Mouse (Mus musculus) gastrocnemius, postnatal 10 days (tissue): ENCODE measurements at regions not wholly inside any gene's neighbourhood (a gene's known extent, or its start where the extent isn't known, plus 50 kb on each side); places are given as distances from the start of the nearest gene placed in this dataset.

ENCODE experiments used
- DNase-seq: peaks from one replicate; pipeline ENCODE4 v3.0.0; 2021; ENCODE audit warnings: mixed read lengths

DNA sequence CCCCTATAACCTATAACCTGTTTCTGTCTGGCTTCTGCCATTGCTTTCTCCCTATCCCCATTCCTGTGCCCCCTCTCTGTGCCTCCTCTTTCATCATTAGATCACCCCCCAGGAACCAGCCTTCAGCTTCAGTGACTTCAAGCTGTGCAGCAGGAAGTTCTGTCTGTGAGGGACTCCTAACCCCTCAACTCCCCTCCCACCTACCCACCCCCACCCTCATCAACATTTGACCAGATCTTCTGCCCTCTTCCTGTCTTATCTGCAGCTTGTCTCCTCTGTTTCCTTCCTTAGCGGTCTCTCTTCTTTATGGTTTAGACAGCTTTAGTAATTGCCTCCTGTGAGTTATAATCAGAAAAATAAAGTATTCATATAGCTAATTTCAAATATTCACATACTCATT, 266.6 kb upstream of the Gm765 start:
- DNase-seq: no peak

DNA sequence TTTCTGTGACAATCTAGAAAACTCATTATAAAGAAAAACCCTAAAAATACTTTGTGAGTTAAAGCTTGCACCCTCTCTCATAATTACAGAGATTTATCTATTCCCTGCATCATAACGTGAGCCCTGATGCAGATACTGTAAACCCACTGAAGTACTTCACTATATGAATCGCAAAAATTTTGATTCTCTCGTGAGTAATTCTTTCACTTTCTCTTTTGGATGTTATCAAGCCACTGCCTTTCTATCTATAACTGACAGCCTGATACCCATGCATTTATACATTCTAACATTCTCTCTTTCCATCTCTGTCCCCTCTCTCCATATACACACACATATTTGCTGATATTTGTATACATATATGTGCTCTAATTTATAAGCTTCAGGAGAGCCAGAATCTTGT, 264.1 kb upstream of the Gm765 start:
- no peak for DNase-seq

DNA sequence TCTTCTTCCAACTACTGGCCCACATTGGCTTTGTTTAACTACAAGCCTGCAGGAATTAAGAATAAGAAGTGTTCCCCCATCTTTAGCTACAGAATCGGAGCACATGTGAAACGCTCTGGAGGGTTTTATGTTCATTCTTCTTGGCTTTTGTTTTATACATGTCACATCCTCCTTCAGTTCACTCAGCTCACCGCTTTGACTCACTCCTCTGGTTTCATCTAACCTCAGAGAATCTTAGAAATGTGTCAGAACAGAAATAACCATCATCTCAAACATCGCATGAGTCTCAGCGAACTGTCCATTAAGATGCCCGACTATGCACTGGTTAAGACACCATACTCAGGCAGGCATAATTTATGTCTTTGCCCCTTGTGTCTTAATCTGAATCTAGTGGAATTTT, 255.1 kb upstream of the Gm765 start:
- no peak for DNase-seq

DNA sequence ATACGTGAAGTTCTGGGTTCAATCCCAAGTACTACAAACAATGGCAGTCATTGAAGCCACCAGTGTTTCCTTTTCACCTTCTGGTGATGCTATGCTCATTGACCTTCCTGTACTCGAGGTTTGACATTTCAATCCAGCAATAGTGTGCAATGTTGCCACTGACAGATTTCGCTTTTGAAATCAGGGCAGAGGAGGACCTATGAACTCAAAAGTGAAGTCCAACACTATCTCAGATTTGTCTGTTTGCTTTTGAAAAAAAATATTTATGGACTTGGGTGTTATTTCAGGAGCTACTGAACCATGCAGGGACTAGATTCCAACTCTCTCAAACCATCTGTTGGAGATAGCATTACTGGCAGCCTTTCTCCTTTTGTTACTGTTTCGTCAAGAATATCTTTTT, 248.4 kb upstream of the Gm765 start:
- DNase-seq: no peak

DNA sequence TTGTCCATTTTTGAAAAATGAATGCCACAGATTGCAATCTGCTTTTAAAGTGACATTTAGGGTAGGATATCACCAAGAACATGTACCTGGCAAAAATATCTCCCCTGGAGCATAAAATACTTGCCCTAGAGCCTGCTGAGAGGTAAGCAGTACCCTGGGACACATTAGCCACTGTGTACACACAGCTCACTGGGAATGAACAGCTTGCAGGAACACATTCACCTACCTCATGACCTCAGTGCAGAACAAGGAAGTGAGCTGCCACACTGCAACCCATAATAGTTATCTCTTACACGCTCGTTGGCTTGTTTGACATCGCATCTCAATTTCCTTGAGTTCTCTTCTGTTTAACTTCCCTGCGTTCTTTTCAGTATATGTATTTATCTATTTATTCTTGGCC, 246.4 kb upstream of the Gm765 start:
- DNase-seq: no peak

DNA sequence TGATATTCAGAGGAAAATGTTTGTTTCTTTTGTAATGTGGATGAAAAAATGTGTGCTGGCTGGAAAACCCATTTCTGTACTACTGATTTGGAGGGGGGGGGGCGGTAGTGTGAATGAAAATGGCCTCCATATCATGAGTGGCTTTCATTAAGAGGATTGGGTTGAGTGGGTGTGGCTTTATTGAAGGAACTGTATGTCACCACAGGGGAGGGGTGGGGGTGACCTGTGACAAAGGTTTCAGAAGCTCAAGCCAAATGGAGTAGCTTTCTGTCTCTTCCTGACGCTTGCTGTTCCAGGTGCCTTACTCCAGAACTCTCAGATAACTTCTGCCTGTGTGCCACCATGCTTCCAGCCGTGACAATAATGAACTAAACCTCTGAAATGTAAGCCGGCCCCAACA, 242.0 kb upstream of the Gm765 start:
- DNase-seq: no peak

DNA sequence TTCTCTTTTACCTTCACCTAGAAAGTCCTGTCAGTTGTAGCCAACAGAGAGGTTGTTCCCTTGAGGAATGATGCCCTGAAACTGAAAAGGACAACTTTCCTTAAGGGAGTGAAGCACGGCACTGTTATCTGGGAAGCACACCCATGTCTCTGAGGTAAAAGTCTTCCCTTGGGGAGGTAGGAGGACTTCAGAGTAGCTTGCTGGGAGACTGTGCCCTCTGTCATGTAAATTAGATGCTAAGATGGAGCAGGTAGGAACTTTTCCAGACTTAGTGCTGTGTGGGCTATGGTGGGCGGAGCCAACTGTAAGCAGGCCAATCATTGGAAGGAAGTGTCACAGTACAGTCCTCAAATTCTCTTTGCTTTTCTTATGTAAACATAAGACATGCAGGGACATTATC, 240.3 kb upstream of the Gm765 start:
- no peak for DNase-seq

DNA sequence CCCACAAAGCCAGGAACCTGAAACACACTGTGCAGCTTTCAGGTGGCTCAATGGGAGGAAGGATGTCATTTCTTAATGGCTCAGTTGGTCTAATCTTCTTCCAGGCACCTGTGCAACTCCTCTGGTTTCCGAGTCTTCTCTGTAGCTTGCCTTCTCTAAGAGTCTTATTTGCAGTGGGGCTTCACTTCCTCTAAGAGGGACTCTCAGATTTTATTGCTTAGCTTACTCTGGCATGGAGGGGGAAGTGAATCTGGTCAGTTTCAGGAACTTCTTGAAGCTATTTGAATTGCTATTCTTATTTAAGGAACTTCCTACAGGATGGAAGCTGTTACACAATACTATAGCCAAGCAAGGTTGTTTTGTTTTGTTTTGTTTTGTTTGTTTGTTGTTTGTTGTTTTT, 232.7 kb upstream of the Gm765 start:
- DNase-seq: no peak

DNA sequence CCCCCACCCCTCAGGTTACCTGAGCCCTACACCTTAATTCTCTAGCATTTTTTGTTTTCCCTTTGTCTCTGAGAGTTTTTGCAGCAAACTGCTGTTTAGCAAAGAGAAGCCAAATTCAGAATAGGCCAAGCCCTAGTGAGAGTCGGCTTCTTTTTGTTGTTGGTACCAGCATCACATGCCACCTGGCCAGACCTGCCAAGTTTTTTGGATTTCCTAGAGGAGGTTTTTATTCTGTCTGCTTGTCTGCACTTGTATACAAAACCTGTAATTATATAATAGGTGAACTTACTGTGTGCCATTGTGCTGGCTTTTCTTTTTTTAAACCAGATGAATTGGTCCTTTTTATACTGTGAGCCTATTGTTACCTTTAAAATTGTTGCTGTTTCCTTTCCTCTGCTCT, 213.1 kb upstream of the Gm765 start:
- no peak for DNase-seq

DNA sequence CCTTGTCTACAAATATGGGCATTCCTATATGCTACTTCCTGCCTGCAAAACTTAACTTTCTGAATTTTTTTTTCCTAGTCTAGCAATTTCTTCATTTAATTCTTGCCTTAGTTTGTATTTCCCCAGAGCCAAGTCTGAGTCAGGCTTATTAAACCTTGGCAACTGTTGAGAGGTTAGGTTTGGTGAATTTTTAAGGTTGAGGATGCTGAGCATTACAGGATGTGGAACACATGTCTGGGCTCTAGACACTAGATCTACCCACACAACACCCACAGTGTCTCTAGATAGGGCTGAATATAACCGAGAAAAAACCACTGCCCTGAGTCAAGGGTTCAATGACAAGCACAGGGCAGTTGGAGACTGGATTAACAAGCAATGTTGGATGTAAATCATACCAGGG, 211.4 kb upstream of the Gm765 start:
- DNase-seq: no peak

DNA sequence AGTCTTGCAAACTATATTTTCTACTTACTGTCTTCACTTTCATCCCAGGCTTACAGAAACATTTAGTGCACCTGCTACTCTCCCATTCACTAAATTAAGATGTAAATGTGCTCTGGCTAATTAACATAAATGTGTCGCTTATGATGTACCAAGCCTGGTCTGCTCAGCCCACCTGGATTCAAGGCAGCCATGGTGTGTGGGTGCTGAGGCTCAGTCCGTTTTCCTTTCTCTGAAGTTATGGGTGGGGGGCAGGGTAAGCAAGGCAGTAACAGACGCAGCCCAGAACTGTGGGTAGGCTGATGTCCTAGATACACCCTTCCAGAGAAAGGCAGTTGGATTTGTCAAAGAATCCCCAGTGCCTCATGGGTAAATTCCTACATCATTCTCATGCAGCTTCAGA, 209.2 kb upstream of the Gm765 start:
- DNase-seq: no peak

DNA sequence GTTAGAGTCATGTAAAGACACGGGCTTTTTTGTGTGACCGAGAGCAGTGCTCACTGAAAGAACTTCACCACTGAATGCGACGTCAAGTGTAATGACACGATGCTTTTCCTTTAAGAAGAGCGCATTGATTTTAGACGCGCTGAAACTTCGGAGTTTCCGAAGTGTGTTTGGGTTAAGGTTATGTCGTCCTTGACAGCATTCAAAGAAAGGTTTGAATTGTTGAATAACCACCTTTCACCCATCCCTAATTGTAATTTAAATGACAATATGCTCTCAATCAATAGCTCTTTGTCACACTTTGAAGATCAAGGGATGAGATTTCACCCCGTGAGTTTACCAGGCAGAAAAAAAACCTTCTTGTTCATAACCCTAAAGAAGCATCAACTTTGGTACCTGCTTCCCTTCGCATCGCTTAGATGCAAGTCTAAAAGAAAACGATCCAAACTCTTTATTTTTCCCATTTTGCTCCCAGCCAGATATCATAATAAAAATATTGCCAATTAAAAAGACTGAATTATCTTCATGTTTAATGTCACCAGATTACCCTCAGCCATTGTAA, 184.4 kb upstream of the Gm765 start:
- no peak for DNase-seq

DNA sequence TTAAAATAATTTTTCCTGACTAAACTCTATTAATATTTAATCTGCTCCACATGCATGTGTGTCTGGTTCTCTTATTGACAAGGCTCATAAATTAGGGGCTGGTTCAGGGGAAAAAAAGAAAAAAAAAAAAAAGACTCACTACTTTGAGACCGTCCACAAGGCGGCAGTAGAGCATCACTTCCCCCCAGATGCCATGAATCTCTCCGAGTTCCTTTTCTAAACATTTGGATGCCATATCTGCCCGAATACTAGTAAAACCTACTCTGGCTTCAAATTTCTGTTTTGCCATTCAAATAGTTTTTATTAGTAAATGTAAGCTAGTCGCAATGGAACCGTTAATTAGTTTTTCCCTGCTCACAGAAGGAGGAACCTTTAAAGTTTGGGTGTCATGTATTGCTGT, 182.7 kb upstream of the Gm765 start:
- DNase-seq: peak; percentile 60

DNA sequence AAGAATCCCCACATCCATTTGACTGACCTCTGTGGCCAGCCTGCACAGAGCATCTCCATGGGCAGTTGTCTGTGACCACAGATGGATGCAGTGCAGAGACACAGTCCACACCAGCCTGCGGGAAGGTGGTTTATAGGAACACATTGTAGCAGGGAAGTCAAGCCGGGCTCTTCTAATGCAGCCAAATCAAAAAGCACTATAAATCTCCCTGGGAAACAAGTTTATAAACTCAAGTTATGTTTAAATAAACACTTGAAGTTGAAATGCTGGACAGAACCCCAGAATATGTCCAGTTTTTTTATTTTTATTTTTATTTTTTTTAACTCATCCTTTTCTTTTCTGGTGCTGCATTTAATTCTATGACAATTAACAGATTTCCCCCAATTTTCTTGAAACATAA, 182.1 kb upstream of the Gm765 start:
- DNase-seq: no peak

DNA sequence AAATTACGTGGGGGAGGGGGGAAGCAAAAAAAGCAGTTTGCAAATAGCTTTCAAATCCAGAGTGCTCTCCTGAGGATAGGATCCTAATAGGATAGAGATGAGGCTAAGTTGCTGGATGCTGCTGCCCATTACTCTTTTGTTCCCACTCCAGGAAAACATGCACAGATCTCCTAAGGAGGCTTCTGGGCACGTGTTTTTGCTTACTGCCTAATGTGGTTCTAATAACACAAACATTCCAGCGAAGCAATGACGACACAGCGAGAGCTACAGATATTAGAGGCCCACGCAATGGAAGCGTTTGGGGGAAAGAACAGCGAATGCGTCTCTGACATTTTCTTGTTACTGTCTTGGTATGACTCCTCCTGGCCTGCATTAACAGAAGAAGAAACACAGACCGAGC, 179.0 kb upstream of the Gm765 start:
- DNase-seq: no peak

DNA sequence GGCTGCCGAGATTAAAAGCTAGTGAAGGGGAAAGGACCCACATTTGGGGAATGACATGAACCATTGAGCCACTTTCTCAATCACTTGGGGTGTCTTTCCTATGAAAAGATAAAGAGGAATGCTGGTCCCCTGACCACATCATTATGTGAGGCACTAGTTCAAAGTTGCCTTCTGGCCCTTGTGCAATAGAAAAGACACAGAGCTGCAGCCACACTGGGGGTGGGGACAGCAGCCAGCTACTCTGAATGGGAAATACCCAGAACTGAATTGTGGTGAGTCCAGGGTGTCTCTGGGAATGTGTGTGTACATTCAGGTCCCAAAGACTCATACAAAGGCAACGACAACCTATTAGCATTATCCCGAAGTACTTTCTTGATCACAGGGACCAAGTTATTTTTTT, 172.3 kb upstream of the Gm765 start:
- DNase-seq: no peak

DNA sequence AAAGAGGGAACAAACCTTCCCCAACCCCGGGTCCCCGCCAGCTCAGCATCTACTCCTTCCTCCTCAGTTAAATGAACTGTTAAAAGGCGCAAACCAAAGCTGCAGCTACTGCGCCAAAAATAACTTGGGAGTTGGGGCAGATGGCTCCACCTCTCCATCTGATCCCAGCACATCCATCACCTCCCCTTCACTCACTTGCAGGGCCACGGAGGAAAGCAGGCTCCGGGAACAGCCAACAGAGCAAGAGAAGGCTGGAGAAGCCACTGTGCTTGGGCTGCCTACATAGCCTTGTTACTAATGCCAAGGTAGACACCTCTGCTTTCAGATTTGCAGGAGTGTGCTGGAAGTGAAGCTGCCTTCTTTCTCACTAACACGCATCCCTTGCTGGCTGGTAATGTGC, 171.8 kb upstream of the Gm765 start:
- DNase-seq: no peak

DNA sequence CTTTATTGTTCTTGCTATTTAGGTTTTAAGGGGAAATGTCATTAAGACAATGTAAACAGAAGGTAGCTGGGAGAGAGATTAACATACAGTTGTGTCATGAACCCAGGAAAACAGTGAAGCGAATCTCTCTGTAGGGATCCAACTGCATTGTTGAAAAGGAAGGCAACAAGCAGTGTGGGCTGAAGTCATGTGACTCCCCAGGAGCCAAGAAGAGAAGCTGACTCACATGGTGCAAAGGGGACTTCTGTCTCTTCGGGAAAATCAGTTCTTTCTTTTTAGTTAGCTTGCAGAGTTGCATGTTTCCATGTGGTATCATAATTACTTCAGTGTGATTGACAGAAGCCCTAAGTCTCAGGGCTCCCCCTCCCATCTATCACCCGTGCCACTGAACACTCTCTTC, 170.7 kb upstream of the Gm765 start:
- no peak for DNase-seq

DNA sequence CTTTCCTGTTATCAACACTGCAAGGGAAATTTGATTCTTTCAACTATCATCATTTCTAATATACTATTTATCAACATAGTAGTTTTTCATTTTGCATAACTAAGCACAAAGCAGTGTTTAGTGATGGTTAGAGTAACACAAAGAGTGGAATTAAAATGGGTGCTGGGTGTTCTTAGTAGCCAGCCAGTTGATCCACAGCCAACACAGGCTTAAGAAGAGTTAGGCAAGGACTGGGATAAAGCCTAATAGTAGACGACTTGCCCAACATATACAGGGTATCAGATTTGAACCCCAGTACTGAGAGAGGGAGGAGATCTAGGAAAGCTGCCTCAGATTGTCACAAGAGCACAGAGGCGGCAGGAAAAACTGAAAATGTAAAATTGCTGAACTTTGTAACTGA, 160.2 kb upstream of the Gm765 start:
- no peak for DNase-seq

DNA sequence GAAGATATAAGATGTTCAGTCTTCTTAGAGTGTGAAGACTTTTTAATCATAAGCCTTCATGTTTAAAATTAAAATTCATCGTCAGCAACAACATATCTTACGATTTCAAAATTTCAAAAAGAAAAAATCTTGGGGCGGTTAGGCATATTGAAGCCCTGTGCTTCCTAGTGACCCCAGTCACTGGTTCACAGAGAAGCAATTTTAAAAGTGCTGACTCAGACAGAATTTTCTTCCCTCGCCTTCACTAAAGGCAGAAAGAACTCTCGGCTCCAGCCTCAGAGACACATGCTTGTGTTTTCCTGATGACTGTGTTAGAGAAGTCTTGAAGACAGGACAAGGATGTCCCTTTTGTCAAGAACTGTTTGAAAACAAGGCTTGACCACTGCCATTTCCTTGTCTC, 157.2 kb upstream of the Gm765 start:
- no peak for DNase-seq

DNA sequence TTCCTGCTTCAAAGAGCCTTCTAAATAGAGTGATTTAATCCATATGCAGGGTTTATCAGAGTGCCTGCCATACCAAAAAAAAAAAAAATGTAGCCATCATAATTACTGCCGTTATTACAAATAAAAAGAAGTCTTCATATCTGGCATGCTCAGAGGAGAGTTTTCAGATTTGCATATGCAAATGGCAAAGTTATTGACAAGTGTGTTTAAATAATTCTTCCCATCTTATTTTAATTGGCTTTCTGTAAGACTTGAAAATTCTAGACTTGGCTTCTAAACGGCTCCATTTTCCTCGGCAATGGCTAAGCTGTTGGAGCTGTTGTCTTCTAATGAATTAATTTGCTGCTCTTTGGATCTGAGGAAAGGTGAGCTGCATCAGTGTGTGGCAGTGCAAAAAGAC, 144.1 kb upstream of the Gm765 start:
- DNase-seq: no peak

DNA sequence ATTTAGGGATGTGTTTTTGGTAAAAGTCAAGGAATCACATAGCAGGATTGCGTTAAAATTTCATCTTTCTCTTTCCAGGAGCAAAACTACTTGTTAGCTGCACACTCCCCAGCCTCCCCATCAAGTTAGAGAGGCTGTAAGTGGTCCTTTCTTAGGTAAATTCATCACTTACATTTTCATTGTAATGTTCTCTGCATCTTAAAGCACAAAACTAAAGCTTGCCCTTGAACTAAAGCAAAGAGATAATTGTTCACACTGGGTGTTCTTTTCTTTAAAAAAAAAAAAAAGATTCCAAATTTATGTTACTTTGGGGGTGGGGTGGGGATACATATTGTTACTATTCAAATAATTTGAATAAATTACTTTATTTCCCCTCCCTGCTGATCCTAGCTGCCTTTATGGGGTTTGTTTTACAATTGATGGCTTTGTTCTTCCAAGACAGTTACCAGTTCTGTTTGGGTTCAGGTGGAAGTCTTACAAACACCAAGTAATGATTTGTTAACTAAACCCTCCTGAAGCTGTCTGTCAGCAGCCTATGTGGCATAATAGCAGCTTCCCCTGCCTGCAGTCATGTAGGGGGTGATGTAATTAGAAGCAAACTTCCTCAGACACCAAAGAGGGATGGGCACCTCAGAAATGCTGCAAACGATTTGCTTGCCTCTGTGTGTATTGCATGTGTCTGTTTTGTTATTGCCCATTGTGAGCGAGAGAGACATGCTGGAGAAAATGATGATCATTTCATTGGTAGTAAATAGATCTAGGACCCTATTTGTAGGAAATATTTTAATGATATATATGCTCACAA, 141.0 kb upstream of the Gm765 start:
- no peak for DNase-seq

DNA sequence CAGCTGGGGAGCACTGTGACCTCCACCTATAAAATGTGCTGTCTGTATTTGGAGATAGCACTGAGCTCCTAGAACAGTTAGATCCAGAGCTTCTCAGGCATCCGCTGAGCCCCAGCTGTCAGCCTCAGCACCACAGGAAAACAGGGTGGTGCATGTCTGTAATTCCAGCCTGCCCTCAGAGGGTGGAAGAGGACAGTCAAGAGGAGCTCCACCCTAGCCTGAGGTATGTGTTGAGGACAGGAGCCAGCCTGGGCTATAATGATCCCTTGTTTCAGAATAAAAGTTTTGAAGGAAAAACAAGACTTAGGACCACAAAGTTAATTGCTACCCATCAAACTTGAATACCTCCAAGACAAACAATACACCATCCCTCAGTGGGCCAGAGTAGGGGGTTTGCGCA, 139.8 kb upstream of the Gm765 start:
- DNase-seq: no peak

DNA sequence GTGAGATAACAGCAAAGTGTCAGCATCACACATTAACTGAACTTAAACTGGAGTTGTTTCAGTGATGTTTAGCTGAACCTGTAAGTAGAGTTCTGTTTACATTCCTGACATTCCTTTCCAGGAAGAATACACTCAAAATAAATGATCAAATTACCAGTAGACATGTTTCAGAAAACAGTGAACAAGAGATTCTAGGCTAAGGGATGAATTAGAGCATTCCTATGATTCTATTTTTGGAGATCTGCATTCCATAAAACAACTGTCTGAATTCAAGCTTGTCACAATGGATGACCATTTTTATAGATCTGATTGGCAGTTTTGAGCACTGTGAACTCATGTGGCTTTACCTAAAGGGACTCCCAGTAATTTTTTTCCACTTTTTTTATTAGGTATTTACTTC, 125.0 kb upstream of the Gm765 start:
- no peak for DNase-seq

DNA sequence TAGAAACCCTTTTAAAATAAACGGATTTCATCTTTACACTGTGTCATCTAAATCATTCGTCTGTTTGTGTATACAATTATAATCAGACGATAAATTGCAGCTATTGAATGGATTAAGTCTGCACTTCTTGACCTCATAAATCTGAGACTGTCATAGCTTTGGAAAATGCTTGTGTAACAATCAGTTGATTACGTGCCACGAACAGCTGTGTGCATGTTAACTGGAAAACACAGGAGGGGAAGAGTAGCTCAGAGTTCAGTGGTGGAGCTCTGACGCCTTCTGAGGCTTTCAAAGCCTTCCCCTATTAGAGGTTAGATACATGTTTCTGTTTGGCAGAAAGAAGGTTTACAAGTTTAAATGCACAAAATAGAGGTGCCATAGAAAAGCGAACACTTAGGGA, 109.7 kb upstream of the Gm765 start:
- DNase-seq: no peak
